Mouse (Mus musculus) kidney, adult 18-20 months (tissue): ENCODE measurements at regions not wholly inside any gene's neighbourhood (a gene's known extent, or its start where the extent isn't known, plus 50 kb on each side); places are given as distances from the start of the nearest gene placed in this dataset.

ENCODE experiments used
- DNase-seq: peaks from one replicate; pipeline ENCODE4 v3.0.0; 2021

- DNase-seq = no peak
Observed at GRCm38 (mm10) chr1:156990567-156991494, 51.4 kb upstream of the Ralgps2 start.

- DNase-seq = no peak
Observed at GRCm38 (mm10) chr1:156990112-156990511, 50.7 kb upstream of the Ralgps2 start.

- DNase-seq = no peak
Observed at GRCm38 (mm10) chr1:156989149-156989785, 49.8 kb upstream of the Ralgps2 start.
